Mouse (Mus musculus) neural tube, embryonic 12.5 days (tissue): Measurements from ENCODE around the gene Tex261. TPM values are rescaled to one million over a fixed set of nuclear protein-coding genes. Genes with fewer than 3 reads are reported as not detected.
"Not testable (repeated sequence)": the region's sequence is repeated elsewhere in the genome, so short reads cannot be mapped to it uniquely, and the experiment has no call there.

Experiments used
- ATAC-seq: fragments of 200-750 bp; cut with Nextera tagmentation; 2 replicates; pipeline ENCODE4 v1.8.0; 2017; ENCODE audit warnings: low read depth, mild to moderate bottlenecking, moderate TSS enrichment, moderate library complexity; ENCODE audit not compliant: low FRiP score
- H3K27ac ChIP-seq: fragments of 300-500 bp; sonication (generic); 2 replicates; pipeline ENCODE4 v1.5.1; 2016
- H3K27me3 ChIP-seq: fragments of 300-500 bp; sonication (generic); replicated peaks from 2 replicates; pipeline ENCODE4 v1.6.1; 2016; ENCODE audit warnings: mild to moderate bottlenecking
- H3K36me3 ChIP-seq: fragments of 300-500 bp; sonication (generic); 2 replicates; pipeline ENCODE4 v1.6.1; 2016; ENCODE audit warnings: mild to moderate bottlenecking
- H3K4me1 ChIP-seq: fragments of 300-500 bp; sonication (generic); 2 replicates; pipeline ENCODE4 v1.6.1; 2016
- H3K4me2 ChIP-seq: fragments of 300-500 bp; sonication (generic); replicated peaks from 2 replicates; pipeline ENCODE4 v1.6.1; 2016; ENCODE audit warnings: mild to moderate bottlenecking
- H3K4me3 ChIP-seq: fragments of 300-500 bp; sonication (generic); 2 replicates; pipeline ENCODE4 v1.5.1; 2016
- H3K9ac ChIP-seq: fragments of 300-500 bp; sonication (generic); 2 replicates; pipeline ENCODE4 v1.6.1; 2016; ENCODE audit warnings: mild to moderate bottlenecking
- H3K9me3 ChIP-seq: fragments of 300-500 bp; sonication (generic); 2 replicates; pipeline ENCODE4 v1.6.1; 2016; ENCODE audit warnings: mild to moderate bottlenecking
- WGBS: fragments of 180-500 bp; shearing (Covaris S2); methylation state at CpG from one replicate; pipeline ENCODE4 v1.1.7; 2016; 5-methylcytosine and 5-hydroxymethylcytosine counted together
- polyA plus RNA-seq: library from polyadenylated mRNA; unstranded; fragments of >200 nt; fragmentation: Nextera tagmentation; extraction: Ambion mirVana; gene quantifications from 2 replicates; pipeline ENCODE4 v1.2.1, GENCODE M21; 2016

The Tex261 gene
- 71.6 and 72.6 TPM in 2 replicates for polyA plus RNA-seq

- Histone ChIP-seq H3K9me3 (no peaks in the 10 kb centered on the region), H3K27ac (no peak within 1 kb of the TSS; the same call in 1 of the 2 replicates), H3K36me3 (peaks cover 23% of the 10 kb centered on the region), H3K27me3 (no peaks in the 10 kb centered on the region), H3K4me3 (peak within 1 kb of the TSS; percentile 80), H3K4me2 (peak within 1 kb of the TSS; percentile 89), H3K9ac (peak within 1 kb of the TSS; percentile 90), H3K4me1 (peaks cover 19% of the 10 kb centered on the region)
- under 1% methylated on average over 45 of the region's 45 CpGs for WGBS
- peak; percentile 95 for ATAC-seq
Observed at GRCm38 (mm10) chr6:83775638-83776293, at the start of gene Tex261. Gene Tex261 (minus strand): TSS chr6:83775813.

GRCm38 (mm10) chr6:83821856-83822255 lies 46.2 kb upstream of the Tex261 start:
- WGBS = 70% methylated on average over 2 of the region's 2 CpGs
- no peak for ATAC-seq
- H3K27me3 ChIP-seq = no peaks in the 10 kb centered on the region

GRCm38 (mm10) chr6:83820727-83821515 lies 45.3 kb upstream of the Tex261 start:
- ATAC-seq = no peak
- WGBS = 92% methylated on average over 2 of the region's 2 CpGs
- no peak overlapping the region for H3K4me3 ChIP-seq
- H3K27ac ChIP-seq = no peak overlapping the region
- H3K4me2 ChIP-seq = no peak overlapping the region
- no peak overlapping the region for H3K9ac ChIP-seq
- no peaks in the 10 kb centered on the region for H3K4me1 ChIP-seq
- no peaks in the 10 kb centered on the region for H3K27me3 ChIP-seq
- H3K9me3 ChIP-seq = no peaks in the 10 kb centered on the region
- peaks cover 11% of the 10 kb centered on the region for H3K36me3 ChIP-seq

More at GRCm38 (mm10) chr6:83821856-83822255, 46.2 kb upstream of the Tex261 start:
- Histone ChIP-seq H3K27ac (no peak overlapping the region), H3K4me2 (no peak overlapping the region), H3K4me1 (no peaks in the 10 kb centered on the region), H3K36me3 (peaks cover 8% of the 10 kb centered on the region), H3K4me3 (no peak overlapping the region), H3K9me3 (no peaks in the 10 kb centered on the region), H3K9ac (no peak overlapping the region)

- no peaks in the 10 kb centered on the region for H3K9me3 ChIP-seq
- no peak overlapping the region for H3K27ac ChIP-seq
- H3K27me3 ChIP-seq = no peaks in the 10 kb centered on the region
- H3K36me3 ChIP-seq = peaks cover 15% of the 10 kb centered on the region
- H3K4me2 ChIP-seq = no peak overlapping the region
- no peak overlapping the region for H3K9ac ChIP-seq
- no peak overlapping the region for H3K4me3 ChIP-seq
- no peak for ATAC-seq
- WGBS = 88% methylated on average over 1 of the region's 1 CpGs
- H3K4me1 ChIP-seq = no peaks in the 10 kb centered on the region
Observed at GRCm38 (mm10) chr6:83818996-83819395, 43.4 kb upstream of the Tex261 start.

GRCm38 (mm10) chr6:83815801-83816200 lies 40.2 kb upstream of the Tex261 start:
- Histone ChIP-seq H3K27ac (no peak overlapping the region), H3K9ac (no peak overlapping the region), H3K4me2 (no peak overlapping the region), H3K27me3 (no peaks in the 10 kb centered on the region), H3K4me3 (no peak overlapping the region), H3K9me3 (no peaks in the 10 kb centered on the region), H3K4me1 (no peaks in the 10 kb centered on the region), H3K36me3 (peaks cover 31% of the 10 kb centered on the region)
- no peak for ATAC-seq
- 90% methylated on average over 3 of the region's 3 CpGs for WGBS

GRCm38 (mm10) chr6:83802846-83803245 lies 27.2 kb upstream of the Tex261 start:
- H3K9me3 ChIP-seq = no peaks in the 10 kb centered on the region
- no peak overlapping the region for H3K4me3 ChIP-seq
- H3K27ac ChIP-seq = no peak overlapping the region
- no peak for ATAC-seq
- no peak overlapping the region for H3K4me2 ChIP-seq
- WGBS = 90% methylated on average over 3 of the region's 3 CpGs
- H3K9ac ChIP-seq = no peak overlapping the region
- no peaks in the 10 kb centered on the region for H3K4me1 ChIP-seq
- H3K27me3 ChIP-seq = no peaks in the 10 kb centered on the region
- H3K36me3 ChIP-seq = peaks cover 48% of the 10 kb centered on the region

GRCm38 (mm10) chr6:83802033-83802432 lies 26.4 kb upstream of the Tex261 start:
- no peaks in the 10 kb centered on the region for H3K4me1 ChIP-seq
- H3K27me3 ChIP-seq = no peaks in the 10 kb centered on the region
- no peak overlapping the region for H3K4me3 ChIP-seq
- no peak overlapping the region for H3K4me2 ChIP-seq
- ATAC-seq = no peak
- no peak overlapping the region for H3K9ac ChIP-seq
- H3K9me3 ChIP-seq = no peaks in the 10 kb centered on the region
- H3K27ac ChIP-seq = no peak overlapping the region
- H3K36me3 ChIP-seq = peaks cover 42% of the 10 kb centered on the region
- WGBS = 94% methylated on average over 5 of the region's 5 CpGs

GRCm38 (mm10) chr6:83796686-83797085 lies 21.1 kb upstream of the Tex261 start:
- WGBS = 65% methylated on average over 3 of the region's 3 CpGs
- no peak overlapping the region for H3K4me3 ChIP-seq
- H3K36me3 ChIP-seq = peaks cover 20% of the 10 kb centered on the region
- no peak overlapping the region for H3K9ac ChIP-seq
- no peak for ATAC-seq
- H3K27me3 ChIP-seq = no peaks in the 10 kb centered on the region
- peaks cover 6% of the 10 kb centered on the region for H3K4me1 ChIP-seq
- H3K4me2 ChIP-seq = no peak overlapping the region
- no peaks in the 10 kb centered on the region for H3K9me3 ChIP-seq
- no peak overlapping the region for H3K27ac ChIP-seq

- no peaks in the 10 kb centered on the region for H3K9me3 ChIP-seq
- H3K4me1 ChIP-seq = peaks cover 6% of the 10 kb centered on the region
- H3K27ac ChIP-seq = peak overlapping the region; percentile 92
- peak overlapping the region; percentile 89 for H3K4me2 ChIP-seq
- H3K36me3 ChIP-seq = peaks cover 9% of the 10 kb centered on the region; the same call in 1 of the 2 replicates
- peak overlapping the region; percentile 84 for H3K9ac ChIP-seq
- peak; percentile 15; the same call in 1 of the 2 replicates for ATAC-seq
- H3K27me3 ChIP-seq = no peaks in the 10 kb centered on the region
- WGBS = 13% methylated on average over 13 of the region's 13 CpGs
- peak overlapping the region; percentile 80 for H3K4me3 ChIP-seq
Observed at GRCm38 (mm10) chr6:83795492-83795900, 19.9 kb upstream of the Tex261 start.

- H3K4me2 ChIP-seq = peak within 1 kb of the TSS; percentile 89
- WGBS = under 1% methylated on average over 43 of the region's 43 CpGs
Observed at GRCm38 (mm10) chr6:83794760-83795296, 19.2 kb upstream of the Tex261 start, which contains the start of gene Nagk. Gene Nagk (plus strand): TSS chr6:83794982.

GRCm38 (mm10) chr6:83791251-83791890 lies 15.8 kb upstream of the Tex261 start:
- 72% methylated on average over 4 of the region's 4 CpGs for WGBS

More at GRCm38 (mm10) chr6:83794760-83795296, 19.2 kb upstream of the Tex261 start, which contains the start of gene Nagk:
- peaks cover 6% of the 10 kb centered on the region; the same call in 1 of the 2 replicates for H3K36me3 ChIP-seq
- H3K9me3 ChIP-seq = no peaks in the 10 kb centered on the region
- H3K27me3 ChIP-seq = no peaks in the 10 kb centered on the region
- ATAC-seq = peak; percentile 96
- H3K27ac ChIP-seq = peak within 1 kb of the TSS; percentile 92
- H3K4me3 ChIP-seq = peak within 1 kb of the TSS; percentile 80
- H3K4me1 ChIP-seq = peaks cover 6% of the 10 kb centered on the region
- peak within 1 kb of the TSS; percentile 84 for H3K9ac ChIP-seq

GRCm38 (mm10) chr6:83790533-83790932 lies 14.9 kb upstream of the Tex261 start:
- H3K4me2 ChIP-seq, ATAC-seq, H3K36me3 ChIP-seq, H3K4me3 ChIP-seq, H3K9me3 ChIP-seq, H3K27ac ChIP-seq, H3K9ac ChIP-seq, H3K27me3 ChIP-seq: not testable (repeated sequence)
- WGBS = 79% methylated on average over 5 of the region's 5 CpGs
- H3K4me1 ChIP-seq = peaks cover 18% of the 10 kb centered on the region

More at GRCm38 (mm10) chr6:83791251-83791890, 15.8 kb upstream of the Tex261 start:
- H3K27me3 ChIP-seq = no peaks in the 10 kb centered on the region
- H3K4me1 ChIP-seq = peaks cover 18% of the 10 kb centered on the region
- H3K27ac ChIP-seq = no peak overlapping the region
- H3K36me3 ChIP-seq = no peaks in the 10 kb centered on the region
- H3K4me2 ChIP-seq = no peak overlapping the region
- no peak overlapping the region for H3K9ac ChIP-seq
- no peak for ATAC-seq
- H3K9me3 ChIP-seq = no peaks in the 10 kb centered on the region
- no peak overlapping the region for H3K4me3 ChIP-seq
